In the genomic region with DNA sequence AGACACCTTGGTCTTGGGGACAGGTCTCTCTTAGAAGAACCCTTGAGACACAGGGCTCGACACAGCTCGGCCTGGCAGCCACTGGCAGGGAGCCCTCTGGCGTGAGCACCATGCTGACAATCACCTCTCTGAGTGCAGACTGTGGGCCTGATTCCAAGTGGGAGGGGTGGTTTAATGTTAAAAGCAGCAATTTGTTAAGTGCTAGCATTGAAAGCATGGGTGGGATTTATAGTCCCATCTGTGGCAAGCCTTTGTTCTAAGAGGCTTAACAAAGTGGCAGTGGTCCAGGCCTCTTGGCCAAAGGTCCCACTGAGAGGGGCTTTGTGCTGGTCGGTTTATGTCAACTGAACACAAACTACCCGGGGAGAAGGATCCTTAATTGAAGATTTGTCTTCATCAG, we compare ENCODE assay signal across 11 mouse cellular contexts. TPM values are rescaled to one million over a fixed set of nuclear protein-coding genes. Genes with fewer than 3 reads are reported as not detected.
DNase-seq lines count a peak whose midpoint lies in the region; ATAC-seq lines count a peak whose summit lies in the region.
"Had no signal": no experiment of that assay in that cellular context is flagged by ENCODE, and none has a peak within 500 bp of the region (broad histone marks: within the 10 kb centered on the region; RNA-seq: fewer than 3 reads in every experiment).

No protein-coding gene starts in this region.

- 0 out of 2 replicates have a peak, but pooled peaks cover 6% of the 10 kb centered on the region for H3K9me3 ChIP-seq in forebrain, embryonic 13.5 days (replicated peaks)
- 0 out of 2 replicates have a peak, but pooled peaks cover 4% of the 10 kb centered on the region for H3K9me3 ChIP-seq in forebrain, embryonic 12.5 days
- H3K9me3 ChIP-seq in intestine, embryonic 16.5 days (ENCODE audit: control insufficient read depth, low read length): no peaks in the 10 kb centered on the region
- H3K9me3 ChIP-seq: embryonic facial prominence, embryonic 13.5 days had no signal

- no peak overlapping the region for H3K4me3 ChIP-seq in forebrain, embryonic 13.5 days
- no peak overlapping the region for H3K4me3 ChIP-seq in forebrain, embryonic 12.5 days (replicated peaks)
- H3K4me3 ChIP-seq in intestine, embryonic 16.5 days (ENCODE audit: low read length): no peak overlapping the region
- H3K4me3 ChIP-seq: embryonic facial prominence, embryonic 13.5 days had no signal

- H3K27ac ChIP-seq in forebrain, embryonic 13.5 days: no peak overlapping the region
- H3K27ac ChIP-seq in forebrain, embryonic 12.5 days: no peak overlapping the region
- H3K27ac ChIP-seq in intestine, embryonic 16.5 days (ENCODE audit: low read length): no peak overlapping the region
- H3K27ac ChIP-seq: embryonic facial prominence, embryonic 13.5 days; macrophage had no signal

- H3K27me3 ChIP-seq in forebrain, embryonic 13.5 days: peaks cover 4% of the 10 kb centered on the region; the same call in 1 of the 2 replicates
- peaks cover 4% of the 10 kb centered on the region; the same call in 1 of the 2 replicates for H3K27me3 ChIP-seq in forebrain, embryonic 12.5 days
- H3K27me3 ChIP-seq in intestine, embryonic 16.5 days (replicated peaks; ENCODE audit: control insufficient read depth, insufficient read depth, low read length): no peaks in the 10 kb centered on the region
- H3K27me3 ChIP-seq: embryonic facial prominence, embryonic 13.5 days had no signal

- 28% methylated on average over 5 of the region's 5 CpGs for WGBS in forebrain, embryonic 13.5 days
- 45% methylated on average over 5 of the region's 5 CpGs for WGBS in forebrain, embryonic 12.5 days
- WGBS in intestine, embryonic 16.5 days: 45% methylated on average over 5 of the region's 5 CpGs

- intact Hi-C loops in left cerebral cortex, postnatal 10 days (cut with DNase I): no loop called here

- peak; percentile 82 for ATAC-seq in forebrain, embryonic 13.5 days
- no peak for ATAC-seq in forebrain, embryonic 12.5 days (ENCODE audit: low FRiP score)
- ATAC-seq in intestine, embryonic 16.5 days: no peak

- H3K36me3 ChIP-seq in forebrain, embryonic 13.5 days (ENCODE audit: poor library complexity, severe bottlenecking): no peaks in the 10 kb centered on the region
- no peaks in the 10 kb centered on the region for H3K36me3 ChIP-seq in forebrain, embryonic 12.5 days (replicated peaks)
- H3K36me3 ChIP-seq in intestine, embryonic 16.5 days (ENCODE audit: control insufficient read depth, insufficient read depth, low read length): no peaks in the 10 kb centered on the region
- H3K36me3 ChIP-seq: embryonic facial prominence, embryonic 13.5 days had no signal

- no peak overlapping the region for H3K4me2 ChIP-seq in forebrain, embryonic 13.5 days
- no peak overlapping the region for H3K4me2 ChIP-seq in forebrain, embryonic 12.5 days
- no peak overlapping the region for H3K4me2 ChIP-seq in intestine, embryonic 16.5 days (ENCODE audit: low read depth, low read length)
- H3K4me2 ChIP-seq: embryonic facial prominence, embryonic 13.5 days had no signal

- no peak overlapping the region for H3K9ac ChIP-seq in forebrain, embryonic 13.5 days
- H3K9ac ChIP-seq in forebrain, embryonic 12.5 days: no peak overlapping the region
- H3K9ac ChIP-seq in intestine, embryonic 16.5 days (ENCODE audit: low read depth, low read length): no peak overlapping the region
- H3K9ac ChIP-seq: embryonic facial prominence, embryonic 13.5 days had no signal

- DNase-seq in left cerebral cortex, postnatal 10 days (ENCODE audit: extremely low spot score in 1 of 2, low spot score in 2 of 2): peak; percentile 53 to 65
- no peak for DNase-seq in left cerebral cortex, adult 18-20 months (ENCODE audit: low spot score in 2 of 2)
- peak; percentile 53 for DNase-seq in Muller cell, postnatal 12 days (ENCODE audit: inconsistent ontology term)
- peak; percentile 60 to 75 for DNase-seq in kidney, postnatal 36 days
- no peak for DNase-seq in spleen, adult 18-20 months
- DNase-seq: heart, adult 18-20 months had no signal

- peaks cover 8% of the 10 kb centered on the region for H3K4me1 ChIP-seq in forebrain, embryonic 13.5 days
- H3K4me1 ChIP-seq in forebrain, embryonic 12.5 days: no peaks in the 10 kb centered on the region; the same call in 1 of the 2 replicates
- no peaks in the 10 kb centered on the region for H3K4me1 ChIP-seq in intestine, embryonic 16.5 days (ENCODE audit: control insufficient read depth, insufficient read depth, low read length)
- H3K4me1 ChIP-seq: embryonic facial prominence, embryonic 13.5 days had no signal

RNA-seq across cellular contexts. Expression of a gene that starts 35.4 kb away (rescaled TPM):
- polyA plus RNA-seq in forebrain, embryonic 13.5 days (2015; fragmentation: Nextera tagmentation; extraction: Ambion mirVana): 112 and 121 TPM in 2 replicates
- polyA plus RNA-seq in forebrain, embryonic 12.5 days (2016; fragmentation: Nextera tagmentation; extraction: Ambion mirVana): 147 and 148 TPM in 2 replicates
- total RNA-seq in left cerebral cortex, postnatal 10 days (2021): 10 to 100 TPM; 72.4 to 74.2 TPM
- total RNA-seq in left cerebral cortex, adult 18-20 months (2021): 10 to 100 TPM; 57.1 to 61.6 TPM
- polyA plus RNA-seq in intestine, embryonic 16.5 days (2015; fragmentation: Nextera tagmentation; extraction: Ambion mirVana): 144 and 153 TPM in 2 replicates

Comparison
In these comparisons a context has a peak if more than half of its experiments do, and no peak if none do; other contexts are left out.
1. DNase-seq: peak in left cerebral cortex, postnatal 10 days (2 of 2), Muller cell, postnatal 12 days (single experiment) and kidney, postnatal 36 days (2 of 2); none in left cerebral cortex, adult 18-20 months (0 of 2) and spleen, adult 18-20 months (0 of 2).